10 mouse cellular contexts compared by ENCODE assay signal in the genomic region with DNA sequence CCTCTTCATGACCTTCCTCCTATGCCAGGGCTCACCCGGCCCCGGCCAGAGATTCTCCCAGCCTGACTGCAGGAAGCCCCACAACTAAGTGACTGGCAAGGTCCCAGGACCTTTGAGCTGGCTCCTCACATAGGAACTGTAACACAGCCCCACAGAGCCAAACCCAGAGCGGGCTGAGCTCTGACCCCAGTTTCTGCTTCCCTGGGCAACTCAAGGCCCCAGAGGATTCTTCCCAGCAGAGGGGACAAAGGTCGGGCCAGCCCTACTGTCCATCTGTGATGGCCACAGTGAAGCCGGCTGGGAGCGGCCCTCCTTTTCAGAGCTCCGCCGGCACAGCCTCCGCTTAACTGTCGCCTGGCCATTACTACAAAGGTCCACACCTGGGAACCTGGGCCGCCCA. TPM values are rescaled to one million over a fixed set of nuclear protein-coding genes. Genes with fewer than 3 reads are reported as not detected.
DNase-seq lines count a peak whose midpoint lies in the region; ATAC-seq and TF ChIP-seq lines count a peak whose summit lies in the region.
"Had no signal": no experiment of that assay in that cellular context is flagged by ENCODE, and none has a peak within 500 bp of the region (broad histone marks: within the 10 kb centered on the region; RNA-seq: fewer than 3 reads in every experiment).

No protein-coding gene starts in this region.

- H3K4me3 ChIP-seq in lung, adult 2 months (replicated peaks; ENCODE audit: extremely low read depth, low read depth, low read length), result no peak overlapping the region
- no peak overlapping the region for H3K4me3 ChIP-seq in liver, embryonic 11.5 days (ENCODE audit: low read depth, low read length)
- no peak overlapping the region for H3K4me3 ChIP-seq in stomach, embryonic 15.5 days (replicated peaks)
- no peak overlapping the region for H3K4me3 ChIP-seq in thymus, adult 2 months (ENCODE audit: control insufficient read depth, insufficient read depth, low read length)
- H3K4me3 ChIP-seq: forebrain, embryonic 12.5 days had no signal

- peak; percentile 17; the same call in 1 of the 2 replicates for ATAC-seq in granulocyte monocyte progenitor cell, adult 5-6 weeks (replicated peaks; ENCODE audit: poor library complexity, severe bottlenecking)
- ATAC-seq in liver, embryonic 11.5 days (replicated peaks; ENCODE audit: low FRiP score), result no peak
- ATAC-seq in stomach, embryonic 15.5 days (ENCODE audit: insufficient read depth, low FRiP score, low read depth), result no peak

- no peak for TF ChIP-seq CTCF in lung, adult 2 months (IDR thresholded peaks at IDR 0.05; ENCODE audit: insufficient read depth, low read length)
- TF ChIP-seq CTCF in thymus, adult 2 months (IDR thresholded peaks at IDR 0.05; ENCODE audit: borderline replicate concordance, control insufficient read depth, extremely low read depth, insufficient read depth, low read length, poor library complexity), result no peak

- H3K27me3 ChIP-seq in liver, embryonic 11.5 days (replicated peaks; ENCODE audit: control insufficient read depth, insufficient read depth, low read length), result no peaks in the 10 kb centered on the region
- no peaks in the 10 kb centered on the region for H3K27me3 ChIP-seq in stomach, embryonic 15.5 days (replicated peaks)
- H3K27me3 ChIP-seq in thymus, adult 2 months (ENCODE audit: control insufficient read depth, insufficient read depth, low read length), result no peaks in the 10 kb centered on the region
- H3K27me3 ChIP-seq: forebrain, embryonic 12.5 days had no signal

- H3K4me2 ChIP-seq in liver, embryonic 11.5 days, result peak overlapping the region; percentile 22; the same call in 1 of the 2 replicates
- no peak overlapping the region for H3K4me2 ChIP-seq in stomach, embryonic 15.5 days
- H3K4me2 ChIP-seq: forebrain, embryonic 12.5 days; lung, embryonic 14.5 days had no signal

- no peaks in the 10 kb centered on the region for H3K9me3 ChIP-seq in liver, embryonic 11.5 days (ENCODE audit: control insufficient read depth, low read length)
- no peaks in the 10 kb centered on the region for H3K9me3 ChIP-seq in stomach, embryonic 15.5 days
- H3K9me3 ChIP-seq: forebrain, embryonic 12.5 days had no signal

- no peak overlapping the region for H3K27ac ChIP-seq in liver, embryonic 11.5 days (ENCODE audit: low read depth, low read length)
- H3K27ac ChIP-seq in stomach, embryonic 15.5 days, result 0 out of 2 replicates have a peak overlapping the region, but pooled peaks have one; percentile 37
- H3K27ac ChIP-seq in thymus, adult 2 months (ENCODE audit: control insufficient read depth, insufficient read depth, low read length), result no peak overlapping the region
- H3K27ac ChIP-seq: forebrain, embryonic 12.5 days had no signal

- DNase-seq in lung, adult 18-20 months, result peak; percentile 45 to 52
- DNase-seq in lung, adult 2 months, result no peak
- DNase-seq in liver, embryonic 11.5 days (ENCODE audit: low spot score), result no peak
- DNase-seq in T-cell, adult 2 months (ENCODE audit: low spot score), result no peak
- DNase-seq in c-Kit-positive CD71-positive TER-119-positive erythroid progenitor cells, embryonic 14.5 days (ENCODE audit: low spot score), result no peak
- no peak for DNase-seq in thymus, adult 2 months

- TF ChIP-seq POLR2A in lung, adult 2 months (IDR thresholded peaks at IDR 0.05; ENCODE audit: borderline replicate concordance, extremely low read depth, low read depth, low read length), result no peak
- TF ChIP-seq POLR2A in thymus, adult 2 months (IDR thresholded peaks at IDR 0.05; ENCODE audit: control insufficient read depth, extremely low read depth, insufficient read depth, low read length, poor library complexity), result no peak

- no peaks in the 10 kb centered on the region; the same call in 1 of the 2 replicates for H3K36me3 ChIP-seq in liver, embryonic 11.5 days (ENCODE audit: control insufficient read depth, insufficient read depth, low read length)
- 0 out of 2 replicates have a peak, but pooled peaks cover 3% of the 10 kb centered on the region for H3K36me3 ChIP-seq in stomach, embryonic 15.5 days
- no peaks in the 10 kb centered on the region for H3K36me3 ChIP-seq in thymus, adult 2 months (ENCODE audit: control insufficient read depth, insufficient read depth, low read length)
- H3K36me3 ChIP-seq: forebrain, embryonic 12.5 days had no signal

- H3K9ac ChIP-seq in liver, embryonic 11.5 days (ENCODE audit: low read depth, low read length), result no peak overlapping the region
- H3K9ac ChIP-seq in stomach, embryonic 15.5 days, result no peak overlapping the region
- H3K9ac ChIP-seq: forebrain, embryonic 12.5 days; lung, embryonic 14.5 days had no signal

- whole genome bisulfite sequencing in lung, adult 2 months, result 57% methylated on average over 11 of the region's 11 CpGs
- 69% methylated on average over 11 of the region's 11 CpGs for WGBS in liver, embryonic 11.5 days
- 55% methylated on average over 11 of the region's 11 CpGs for WGBS in stomach, embryonic 15.5 days
- WGBS in thymus, adult 2 months, result 83% methylated on average over 11 of the region's 11 CpGs

- peaks cover 8% of the 10 kb centered on the region for H3K4me1 ChIP-seq in lung, adult 2 months (ENCODE audit: control insufficient read depth, insufficient read depth, low read length)
- H3K4me1 ChIP-seq in liver, embryonic 11.5 days (replicated peaks; ENCODE audit: control insufficient read depth, insufficient read depth, low read length), result peaks cover 8% of the 10 kb centered on the region
- peaks cover 24% of the 10 kb centered on the region for H3K4me1 ChIP-seq in stomach, embryonic 15.5 days
- peaks cover 38% of the 10 kb centered on the region for H3K4me1 ChIP-seq in thymus, adult 2 months (replicated peaks; ENCODE audit: control insufficient read depth, insufficient read depth, low read length)

RNA-seq across cellular contexts. Expression of gene Itpk1, which starts 13.6 kb away (rescaled TPM):
- 23.0 and 26.3 TPM in 2 replicates for polyA plus RNA-seq in lung, adult 2 months (2012; rRNA removed)
- total RNA-seq in granulocyte monocyte progenitor cell, adult 5-6 weeks (2014; fragmentation: Nextera tagmentation), result 19.1 and 26.0 TPM in 2 replicates
- 13.0 and 16.4 TPM in 2 replicates for total RNA-seq in granulocyte monocyte progenitor cell, adult 5-6 weeks (2017)
- polyA plus RNA-seq in liver, embryonic 11.5 days (2014; fragmentation: Nextera tagmentation; extraction: Ambion mirVana), result 5.8 and 7.3 TPM in 2 replicates
- polyA plus RNA-seq in stomach, embryonic 15.5 days (2015; fragmentation: Nextera tagmentation; extraction: Ambion mirVana), result 20.1 and 21.9 TPM in 2 replicates
- polyA plus RNA-seq in thymus, adult 2 months (2012; rRNA removed), result 34.2 and 36.9 TPM in 2 replicates

RNA-seq across cellular contexts. Expression of gene Moap1, which starts 52.3 kb away (rescaled TPM):
- polyA plus RNA-seq in lung, adult 2 months (2012; rRNA removed), result 0.45 and 0.63 TPM in 2 replicates
- 11.0 and 11.1 TPM in 2 replicates for total RNA-seq in granulocyte monocyte progenitor cell, adult 5-6 weeks (2014; fragmentation: Nextera tagmentation)
- total RNA-seq in granulocyte monocyte progenitor cell, adult 5-6 weeks (2017), result 9.3 and 15.6 TPM in 2 replicates
- polyA plus RNA-seq in liver, embryonic 11.5 days (2014; fragmentation: Nextera tagmentation; extraction: Ambion mirVana), result 18.3 and 18.4 TPM in 2 replicates
- polyA plus RNA-seq in stomach, embryonic 15.5 days (2015; fragmentation: Nextera tagmentation; extraction: Ambion mirVana), result 20.7 and 25.0 TPM in 2 replicates
- 0.71 and 1.3 TPM in 2 replicates for polyA plus RNA-seq in thymus, adult 2 months (2012; rRNA removed)

RNA-seq across cellular contexts. Expression of gene Tmem251, which starts 52.4 kb away (rescaled TPM):
- 2.1 and 2.6 TPM in 2 replicates for polyA plus RNA-seq in lung, adult 2 months (2012; rRNA removed)
- 6.5 and 8.7 TPM in 2 replicates for total RNA-seq in granulocyte monocyte progenitor cell, adult 5-6 weeks (2014; fragmentation: Nextera tagmentation)
- total RNA-seq in granulocyte monocyte progenitor cell, adult 5-6 weeks (2017), result 8.0 and 9.3 TPM in 2 replicates
- 12.6 and 14.0 TPM in 2 replicates for polyA plus RNA-seq in liver, embryonic 11.5 days (2014; fragmentation: Nextera tagmentation; extraction: Ambion mirVana)
- 12.2 and 12.9 TPM in 2 replicates for polyA plus RNA-seq in stomach, embryonic 15.5 days (2015; fragmentation: Nextera tagmentation; extraction: Ambion mirVana)
- polyA plus RNA-seq in thymus, adult 2 months (2012; rRNA removed), result 4.2 and 4.4 TPM in 2 replicates

Comparison
In these comparisons a context has a peak if more than half of its experiments do, and no peak if none do; other contexts are left out.
1. DNase-seq: peak in lung, adult 18-20 months (2 of 2); none in lung, adult 2 months (single experiment), liver, embryonic 11.5 days (single experiment), T-cell, adult 2 months (single experiment), c-Kit-positive CD71-positive TER-119-positive erythroid progenitor cells, embryonic 14.5 days (single experiment) and thymus, adult 2 months (single experiment).